Mouse (Mus musculus): ENCODE results near the gene Donson. TPM values are rescaled to one million over a fixed set of nuclear protein-coding genes. Genes with fewer than 3 reads are reported as not detected.

Donson gene
- total and polyA plus RNA-seq, 3 experiments, result 51.9 to 63.9 (median 62.5) TPM

DNA sequence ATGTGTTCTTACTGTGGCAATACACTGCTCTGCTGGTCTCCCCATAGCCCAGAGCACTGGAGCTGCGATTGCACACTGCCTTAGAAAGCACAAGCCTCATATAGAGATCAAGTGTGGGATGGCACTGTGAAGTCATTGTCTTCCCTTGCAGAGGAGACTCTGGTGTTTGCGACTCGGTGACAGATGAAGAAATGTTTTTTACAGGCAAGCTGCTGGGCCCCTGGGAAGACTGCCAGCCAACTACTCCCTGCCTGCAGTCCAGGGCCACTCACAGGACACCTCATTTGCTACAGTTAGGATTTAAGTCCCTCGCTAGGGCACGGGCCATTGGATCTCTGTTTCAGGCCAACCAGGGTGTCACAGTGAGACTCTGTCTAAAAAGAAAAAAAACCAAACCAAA lies 56.1 kb downstream of the Donson start:
- in situ Hi-C loops (cut with MboI; ENCODE audit: low pct_ligation_motif_present, low pct_unique_long_range_greater_than_20kb, low sequenced_read_pairs), result no loop called here
- peaks cover 86 to 92% of the 10 kb centered on the region in 2 experiments for H3K36me3 ChIP-seq (replicated peaks in 1 of 2; ENCODE audit: control insufficient read depth in 1 of 2, insufficient read depth in 1 of 2, low read length in 1 of 2)
- dilution Hi-C loops (cut with MboI; ENCODE audit: extremely low pct_ligation_motif_present, extremely low pct_unique_long_range_greater_than_20kb, low sequenced_read_pairs), result no loop called here

DNA sequence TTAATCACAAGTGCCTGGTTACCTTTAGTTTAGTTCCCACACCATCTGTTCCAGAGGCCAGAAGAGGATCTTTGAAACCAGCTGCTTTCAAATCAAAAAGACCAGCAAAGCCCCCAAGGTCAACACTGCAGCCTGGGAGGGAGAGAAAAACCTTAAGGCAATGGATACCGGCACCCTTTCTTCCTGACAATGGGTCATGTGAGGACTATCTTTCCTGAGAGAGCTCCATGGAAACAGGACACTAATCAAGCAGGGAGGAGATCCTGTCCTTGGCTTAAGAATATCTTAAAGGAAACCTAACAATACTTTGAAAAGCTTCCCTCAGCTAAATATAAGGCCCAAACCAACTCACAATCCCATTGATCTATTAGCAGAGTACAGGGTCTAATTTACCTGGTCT lies 58.0 kb downstream of the Donson start:
- no peak for DNase-seq (ENCODE audit: extremely low read depth)
- H3K79me2 ChIP-seq (replicated peaks; ENCODE audit: control insufficient read depth, extremely low read depth, insufficient read depth, poor library complexity, severe bottlenecking), result no peaks in the 10 kb centered on the region; the same call in 1 of the 2 replicates
- dilution Hi-C loops (cut with MboI; ENCODE audit: extremely low pct_ligation_motif_present, extremely low pct_unique_long_range_greater_than_20kb, low sequenced_read_pairs) (no loop called here), in situ Hi-C loops (cut with MboI; ENCODE audit: low pct_ligation_motif_present, low pct_unique_long_range_greater_than_20kb, low sequenced_read_pairs) (no loop called here)
- no peak overlapping the region for H3K4me3 ChIP-seq (replicated peaks in 1 of 3; ENCODE audit: low read depth in 2 of 3, low read length in 2 of 3, poor library complexity in 1 of 3)
- H3K36me3 ChIP-seq (replicated peaks in 1 of 2; ENCODE audit: control insufficient read depth in 1 of 2, insufficient read depth in 1 of 2, low read length in 1 of 2), result peaks cover 84 to 91% of the 10 kb centered on the region in 2 experiments
- no peak overlapping the region for H3K27ac ChIP-seq (ENCODE audit: insufficient read depth, low read depth)
- no peak overlapping the region for H3K4me2 ChIP-seq (ENCODE audit: insufficient read depth, low read depth, poor library complexity, severe bottlenecking)
- no peaks in the 10 kb centered on the region for H3K9me3 ChIP-seq (replicated peaks; ENCODE audit: low read length)
- TF ChIP-seq MYC (IDR thresholded peaks at IDR 0.05; ENCODE audit: low read depth, low read length), result no peak
- TF ChIP-seq EP300 (IDR thresholded peaks at IDR 0.05; ENCODE audit: low read length), result no peak
- TF ChIP-seq SMC3 (IDR thresholded peaks at IDR 0.05; ENCODE audit: low read depth, low read length), result no peak
- TF ChIP-seq MEF2A (IDR thresholded peaks at IDR 0.05; ENCODE audit: borderline replicate concordance, low read depth, low read length), result no peak
- TF ChIP-seq MXI1 (IDR thresholded peaks at IDR 0.05; ENCODE audit: low read depth, low read length), result no peak
- TF ChIP-seq RCOR1 (conservative IDR thresholded peaks at IDR 0.05; ENCODE audit: low read depth, low read length), result no peak
- TF ChIP-seq E2F4 (IDR thresholded peaks at IDR 0.05; ENCODE audit: insufficient replicate concordance, low read depth, low read length), result no peak
- no peak for TF ChIP-seq TCF12 (IDR thresholded peaks at IDR 0.05; ENCODE audit: low read depth, low read length)
- TF ChIP-seq ELF1 (IDR thresholded peaks at IDR 0.05; ENCODE audit: low read depth, low read length), result no peak
- H3K27me3 ChIP-seq (replicated peaks), result no peaks in the 10 kb centered on the region
- H3K4me1 ChIP-seq (ENCODE audit: control insufficient read depth in 1 of 2, insufficient read depth in 2 of 2), result no peaks in the 10 kb centered on the region
- no peak overlapping the region for H3K9ac ChIP-seq (ENCODE audit: insufficient read depth, low read depth)

More for the DNA sequence above, 56.1 kb downstream of the Donson start:
- H3K4me3 ChIP-seq (replicated peaks in 1 of 3; ENCODE audit: low read depth in 2 of 3, low read length in 2 of 3, poor library complexity in 1 of 3), result no peak overlapping the region
- no peaks in the 10 kb centered on the region for H3K27me3 ChIP-seq (replicated peaks)
- DNase-seq (ENCODE audit: extremely low read depth), result no peak
- H3K27ac ChIP-seq (ENCODE audit: insufficient read depth, low read depth), result no peak overlapping the region
- H3K4me1 ChIP-seq (ENCODE audit: control insufficient read depth in 1 of 2, insufficient read depth in 2 of 2), result no peaks in the 10 kb centered on the region
- H3K79me2 ChIP-seq (replicated peaks; ENCODE audit: control insufficient read depth, extremely low read depth, insufficient read depth, poor library complexity, severe bottlenecking), result peaks cover 3% of the 10 kb centered on the region
- H3K9ac ChIP-seq (ENCODE audit: insufficient read depth, low read depth), result no peak overlapping the region
- no peak overlapping the region for H3K4me2 ChIP-seq (ENCODE audit: insufficient read depth, low read depth, poor library complexity, severe bottlenecking)
- H3K9me3 ChIP-seq (replicated peaks; ENCODE audit: low read length), result no peaks in the 10 kb centered on the region
- TF ChIP-seq MXI1 (IDR thresholded peaks at IDR 0.05; ENCODE audit: low read depth, low read length) (no peak), ZMIZ1 (IDR thresholded peaks at IDR 0.05; ENCODE audit: low read depth, low read length) (no peak), ZC3H11A (IDR thresholded peaks at IDR 0.05; ENCODE audit: low read depth, low read length) (no peak), MYC (IDR thresholded peaks at IDR 0.05; ENCODE audit: low read depth, low read length) (no peak), TBP (conservative IDR thresholded peaks at IDR 0.05; ENCODE audit: low read depth, low read length) (no peak), POLR2AphosphoS2 (IDR thresholded peaks at IDR 0.05; ENCODE audit: low read depth, low read length) (no peak), KAT2A (IDR thresholded peaks at IDR 0.05; ENCODE audit: insufficient replicate concordance, low read length) (no peak), ZNF384 (IDR thresholded peaks at IDR 0.05; ENCODE audit: low read depth, low read length) (no peak), MEF2A (IDR thresholded peaks at IDR 0.05; ENCODE audit: borderline replicate concordance, low read depth, low read length) (no peak), HCFC1 (IDR thresholded peaks at IDR 0.05; ENCODE audit: low read depth, low read length) (no peak), NRF1 (IDR thresholded peaks at IDR 0.05; ENCODE audit: low read depth, low read length) (no peak), RAD21 (IDR thresholded peaks at IDR 0.05; ENCODE audit: low read depth, low read length) (no peak), ELF1 (IDR thresholded peaks at IDR 0.05; ENCODE audit: low read depth, low read length) (no peak), ZKSCAN1 (IDR thresholded peaks at IDR 0.05; ENCODE audit: borderline replicate concordance, low read depth, low read length) (no peak), CTCF (conservative IDR thresholded peaks at IDR 0.05 in 1 of 2, IDR thresholded peaks at IDR 0.05 in 1 of 2; ENCODE audit: low read depth in 2 of 2, low read length in 2 of 2) (no peak), JUND (conservative IDR thresholded peaks at IDR 0.05; ENCODE audit: low read depth, low read length) (no peak), NELFE (IDR thresholded peaks at IDR 0.05; ENCODE audit: low read depth, low read length) (no peak), BHLHE40 (IDR thresholded peaks at IDR 0.05; ENCODE audit: low read depth, low read length) (no peak)

All from CH12.LX (cell line).